30 mouse cellular contexts compared by ENCODE assay signal in genomic region chr2:75350902-75351301, GRCm38 (mm10).
DNase-seq lines count a peak whose midpoint lies in the region; ATAC-seq and TF ChIP-seq lines count a peak whose summit lies in the region.
"Had no signal": no experiment of that assay in that cellular context is flagged by ENCODE, and none has a peak within 500 bp of the region (broad histone marks: within the 10 kb centered on the region; RNA-seq: fewer than 3 reads in every experiment).

No protein-coding gene starts in this region.

- TF ChIP-seq CTCF in midbrain, postnatal 0 days (IDR thresholded peaks at IDR 0.05) = no peak

- H3K4me2 ChIP-seq in hindbrain, embryonic 13.5 days = no peak overlapping the region
- no peak overlapping the region for H3K4me2 ChIP-seq in hindbrain, embryonic 12.5 days (replicated peaks)
- H3K4me2 ChIP-seq in midbrain, embryonic 11.5 days = no peak overlapping the region
- no peak overlapping the region for H3K4me2 ChIP-seq in midbrain, postnatal 0 days (ENCODE audit: low read depth, low read length, poor library complexity, severe bottlenecking)
- H3K4me2 ChIP-seq: embryonic facial prominence, embryonic 13.5 days; forebrain, embryonic 15.5 days; limb, embryonic 15.5 days; liver, embryonic 13.5 days; neural tube, embryonic 13.5 days had no signal

- no peaks in the 10 kb centered on the region for H3K27me3 ChIP-seq in hindbrain, embryonic 13.5 days
- H3K27me3 ChIP-seq in hindbrain, embryonic 12.5 days = no peaks in the 10 kb centered on the region
- no peaks in the 10 kb centered on the region for H3K27me3 ChIP-seq in midbrain, embryonic 11.5 days (ENCODE audit: control insufficient read depth, insufficient read depth, low read length)
- no peaks in the 10 kb centered on the region for H3K27me3 ChIP-seq in midbrain, postnatal 0 days (ENCODE audit: insufficient read depth, low read length)
- no peaks in the 10 kb centered on the region for H3K27me3 ChIP-seq in limb, embryonic 10.5 days (ENCODE audit: low read depth, poor library complexity, severe bottlenecking)
- H3K27me3 ChIP-seq: embryonic facial prominence, embryonic 13.5 days; forebrain, embryonic 15.5 days; liver, embryonic 13.5 days; megakaryocyte, embryonic 14.5 days; neural tube, embryonic 13.5 days had no signal

- H3K4me1 ChIP-seq in hindbrain, embryonic 13.5 days (replicated peaks) = peaks cover 23% of the 10 kb centered on the region
- H3K4me1 ChIP-seq in hindbrain, embryonic 12.5 days = peaks cover 6% of the 10 kb centered on the region; the same call in 1 of the 2 replicates
- no peaks in the 10 kb centered on the region for H3K4me1 ChIP-seq in midbrain, embryonic 11.5 days (ENCODE audit: control insufficient read depth, insufficient read depth, low read length)
- no peaks in the 10 kb centered on the region for H3K4me1 ChIP-seq in midbrain, postnatal 0 days (ENCODE audit: insufficient read depth, low read length)
- peaks cover 79% of the 10 kb centered on the region for H3K4me1 ChIP-seq in limb, embryonic 10.5 days
- H3K4me1 ChIP-seq: embryonic facial prominence, embryonic 13.5 days; liver, embryonic 13.5 days; megakaryocyte, embryonic 14.5 days had no signal

- 80% methylated on average over 3 of the region's 3 CpGs for WGBS in hindbrain, embryonic 13.5 days
- WGBS in hindbrain, embryonic 12.5 days = 76% methylated on average over 3 of the region's 3 CpGs
- 85% methylated on average over 3 of the region's 3 CpGs for WGBS in midbrain, embryonic 11.5 days
- WGBS in midbrain, postnatal 0 days = 85% methylated on average over 3 of the region's 3 CpGs
- 38% methylated on average over 3 of the region's 3 CpGs for WGBS in limb, embryonic 10.5 days

- no peak overlapping the region for H3K9ac ChIP-seq in hindbrain, embryonic 13.5 days
- H3K9ac ChIP-seq in hindbrain, embryonic 12.5 days = no peak overlapping the region
- H3K9ac ChIP-seq in midbrain, embryonic 11.5 days (ENCODE audit: low read length) = no peak overlapping the region
- H3K9ac ChIP-seq in midbrain, postnatal 0 days (replicated peaks; ENCODE audit: low read length, poor library complexity, severe bottlenecking) = no peak overlapping the region
- H3K9ac ChIP-seq: embryonic facial prominence, embryonic 13.5 days; forebrain, embryonic 15.5 days; limb, embryonic 15.5 days; liver, embryonic 13.5 days; neural tube, embryonic 13.5 days had no signal

- peak; percentile 57 for DNase-seq in midbrain, embryonic 11.5 days (ENCODE audit: low spot score, missing footprints)
- DNase-seq in midbrain, postnatal 0 days (ENCODE audit: low spot score) = no peak
- DNase-seq in limb, embryonic 10.5 days (ENCODE audit: low spot score) = peak; percentile 64
- DNase-seq in Muller cell, postnatal 12 days (ENCODE audit: inconsistent ontology term) = no peak
- DNase-seq in frontal cortex, postnatal 14 days (ENCODE audit: low spot score in 2 of 2) = no peak
- DNase-seq: adrenal gland, postnatal 25 days; cerebellum, adult 2 months; cerebellum, postnatal 36 days; gastrocnemius, postnatal 10 days; heart, postnatal 14 days; kidney, adult 9 months; liver, embryonic 13.5 days; lung, adult 18-20 months; lung, postnatal 4 days; thymus, adult 2 months; thymus, postnatal 36 days had no signal

- no peaks in the 10 kb centered on the region for H3K9me3 ChIP-seq in hindbrain, embryonic 13.5 days
- H3K9me3 ChIP-seq in hindbrain, embryonic 12.5 days (replicated peaks) = no peaks in the 10 kb centered on the region
- H3K9me3 ChIP-seq in midbrain, embryonic 11.5 days (ENCODE audit: control insufficient read depth, low read length) = no peaks in the 10 kb centered on the region
- no peaks in the 10 kb centered on the region for H3K9me3 ChIP-seq in midbrain, postnatal 0 days (ENCODE audit: low read length)
- H3K9me3 ChIP-seq in limb, embryonic 10.5 days (replicated peaks) = no peaks in the 10 kb centered on the region
- H3K9me3 ChIP-seq: embryonic facial prominence, embryonic 13.5 days; forebrain, embryonic 10.5 days; forebrain, embryonic 15.5 days; hindbrain, embryonic 10.5 days; limb, embryonic 15.5 days; liver, embryonic 13.5 days; megakaryocyte, embryonic 14.5 days; neural tube, embryonic 13.5 days had no signal

- no peak overlapping the region for H3K4me3 ChIP-seq in hindbrain, embryonic 13.5 days
- H3K4me3 ChIP-seq in hindbrain, embryonic 12.5 days = no peak overlapping the region
- no peak overlapping the region for H3K4me3 ChIP-seq in midbrain, embryonic 11.5 days (ENCODE audit: low read depth, low read length)
- no peak overlapping the region for H3K4me3 ChIP-seq in midbrain, postnatal 0 days (ENCODE audit: low read depth, low read length)
- no peak overlapping the region; the same call in 1 of the 2 replicates for H3K4me3 ChIP-seq in limb, embryonic 10.5 days
- H3K4me3 ChIP-seq: embryonic facial prominence, embryonic 13.5 days; forebrain, embryonic 10.5 days; forebrain, embryonic 15.5 days; hindbrain, embryonic 10.5 days; left cerebral cortex, adult 2 months; limb, embryonic 15.5 days; liver, embryonic 13.5 days; megakaryocyte, embryonic 14.5 days; neural tube, embryonic 13.5 days had no signal

- H3K36me3 ChIP-seq in hindbrain, embryonic 13.5 days = no peaks in the 10 kb centered on the region
- H3K36me3 ChIP-seq in hindbrain, embryonic 12.5 days = no peaks in the 10 kb centered on the region
- no peaks in the 10 kb centered on the region for H3K36me3 ChIP-seq in midbrain, embryonic 11.5 days (ENCODE audit: control insufficient read depth, insufficient read depth, low read length)
- no peaks in the 10 kb centered on the region for H3K36me3 ChIP-seq in midbrain, postnatal 0 days (ENCODE audit: insufficient read depth, low read length)
- no peaks in the 10 kb centered on the region for H3K36me3 ChIP-seq in limb, embryonic 10.5 days
- H3K36me3 ChIP-seq: embryonic facial prominence, embryonic 13.5 days; forebrain, embryonic 10.5 days; forebrain, embryonic 15.5 days; hindbrain, embryonic 10.5 days; limb, embryonic 15.5 days; liver, embryonic 13.5 days; neural tube, embryonic 13.5 days had no signal

- H3K27ac ChIP-seq in hindbrain, embryonic 13.5 days = 0 out of 2 replicates have a peak overlapping the region, but pooled peaks have one; percentile 61
- no peak overlapping the region for H3K27ac ChIP-seq in hindbrain, embryonic 12.5 days
- H3K27ac ChIP-seq in midbrain, embryonic 11.5 days (ENCODE audit: low read depth, low read length) = no peak overlapping the region
- H3K27ac ChIP-seq in midbrain, postnatal 0 days (ENCODE audit: low read depth, low read length) = no peak overlapping the region; the same call in 1 of the 2 replicates
- peak overlapping the region; percentile 76 for H3K27ac ChIP-seq in limb, embryonic 10.5 days
- H3K27ac ChIP-seq: embryonic facial prominence, embryonic 13.5 days; forebrain, embryonic 10.5 days; forebrain, embryonic 15.5 days; hindbrain, embryonic 10.5 days; hindbrain, postnatal 0 days; left cerebral cortex, adult 2 months; limb, embryonic 15.5 days; liver, embryonic 13.5 days had no signal

- no peak for ATAC-seq in hindbrain, embryonic 13.5 days (ENCODE audit: low FRiP score)
- ATAC-seq in hindbrain, embryonic 12.5 days (ENCODE audit: low FRiP score) = no peak
- ATAC-seq in midbrain, embryonic 11.5 days (ENCODE audit: low FRiP score) = no peak
- no peak for ATAC-seq in midbrain, postnatal 0 days (ENCODE audit: low FRiP score)
- ATAC-seq: CD4-positive, CD25-positive, alpha-beta regulatory T cell, adult 4 months; forebrain, embryonic 15.5 days; hindbrain, postnatal 0 days; intestine, embryonic 16.5 days; lung, postnatal 0 days had no signal

Comparison
In these comparisons a context has a peak if more than half of its experiments do, and no peak if none do; other contexts are left out.
1. H3K27ac ChIP-seq: peak in hindbrain, embryonic 13.5 days (single experiment) and limb, embryonic 10.5 days (single experiment); none in hindbrain, embryonic 12.5 days (single experiment), midbrain, embryonic 11.5 days (single experiment) and midbrain, postnatal 0 days (single experiment).
2. DNase-seq: peak in midbrain, embryonic 11.5 days (single experiment) and limb, embryonic 10.5 days (single experiment); none in midbrain, postnatal 0 days (single experiment), Muller cell, postnatal 12 days (single experiment) and frontal cortex, postnatal 14 days (0 of 2).